8 mouse cellular contexts compared by ENCODE assay signal in genomic region chr4:46601258-46601843, GRCm38 (mm10). TPM values are rescaled to one million over a fixed set of nuclear protein-coding genes. Genes with fewer than 3 reads are reported as not detected.
A peak's percentile ranks its signal among the peaks of the same experiment; 100 is the strongest.
DNase-seq lines count a peak whose midpoint lies in the region; ATAC-seq lines count a peak whose summit lies in the region.

No protein-coding gene starts in this region.

- no peaks in the 10 kb centered on the region for H3K36me3 ChIP-seq in embryonic facial prominence, embryonic 14.5 days (ENCODE audit: control insufficient read depth, insufficient read depth, low read length)
- no peaks in the 10 kb centered on the region for H3K36me3 ChIP-seq in intestine, embryonic 16.5 days (ENCODE audit: control insufficient read depth, insufficient read depth, low read length)
- no peaks in the 10 kb centered on the region for H3K36me3 ChIP-seq in stomach, embryonic 16.5 days (ENCODE audit: control insufficient read depth, insufficient read depth, low read length)

- H3K9me3 ChIP-seq in embryonic facial prominence, embryonic 14.5 days (ENCODE audit: control insufficient read depth, low read length) = no peaks in the 10 kb centered on the region
- no peaks in the 10 kb centered on the region for H3K9me3 ChIP-seq in intestine, embryonic 16.5 days (ENCODE audit: control insufficient read depth, low read length)
- no peaks in the 10 kb centered on the region for H3K9me3 ChIP-seq in stomach, embryonic 16.5 days (replicated peaks; ENCODE audit: control insufficient read depth, low read length)

- peak overlapping the region; percentile 97 for H3K4me2 ChIP-seq in embryonic facial prominence, embryonic 14.5 days (ENCODE audit: low read depth, low read length)
- peak overlapping the region; percentile 90 for H3K4me2 ChIP-seq in intestine, embryonic 16.5 days (ENCODE audit: low read depth, low read length)
- H3K4me2 ChIP-seq in stomach, embryonic 16.5 days (ENCODE audit: low read depth, low read length) = peak overlapping the region; percentile 93

- 0 out of 2 replicates have a peak, but pooled peaks have one; percentile 2 for ATAC-seq in embryonic facial prominence, embryonic 14.5 days (ENCODE audit: low read depth)
- ATAC-seq in intestine, embryonic 16.5 days = peak; percentile 15; the same call in 1 of the 2 replicates
- peak; percentile 16 for ATAC-seq in megakaryocyte, adult 5-6 weeks (ENCODE audit: poor library complexity, severe bottlenecking)
- peak; percentile 12; the same call in 1 of the 2 replicates for ATAC-seq in stomach, embryonic 16.5 days (ENCODE audit: insufficient read depth, low FRiP score)

- H3K9ac ChIP-seq in embryonic facial prominence, embryonic 14.5 days (ENCODE audit: low read depth, low read length) = peak overlapping the region; percentile 61
- peak overlapping the region; percentile 81 for H3K9ac ChIP-seq in intestine, embryonic 16.5 days (ENCODE audit: low read depth, low read length)
- H3K9ac ChIP-seq in stomach, embryonic 16.5 days (ENCODE audit: low read length) = peak overlapping the region; percentile 79

- WGBS in embryonic facial prominence, embryonic 14.5 days = 2% methylated on average over 16 of the region's 52 CpGs
- WGBS in intestine, embryonic 16.5 days = under 1% methylated on average over 44 of the region's 52 CpGs
- under 1% methylated on average over 51 of the region's 52 CpGs for WGBS in stomach, embryonic 16.5 days

- peaks cover 37% of the 10 kb centered on the region for H3K27me3 ChIP-seq in embryonic facial prominence, embryonic 14.5 days (replicated peaks; ENCODE audit: control insufficient read depth, insufficient read depth, low read length)
- H3K27me3 ChIP-seq in intestine, embryonic 16.5 days (replicated peaks; ENCODE audit: control insufficient read depth, insufficient read depth, low read length) = peaks cover 20% of the 10 kb centered on the region; the same call in 1 of the 2 replicates
- peaks cover 16% of the 10 kb centered on the region for H3K27me3 ChIP-seq in stomach, embryonic 16.5 days (ENCODE audit: control insufficient read depth, insufficient read depth, low read length)

- H3K27ac ChIP-seq in embryonic facial prominence, embryonic 14.5 days (replicated peaks; ENCODE audit: low read depth, low read length) = no peak overlapping the region
- H3K27ac ChIP-seq in intestine, embryonic 16.5 days (ENCODE audit: low read length) = peak overlapping the region; percentile 81
- H3K27ac ChIP-seq in stomach, embryonic 16.5 days (ENCODE audit: low read length) = peak overlapping the region; percentile 53; the same call in 1 of the 2 replicates

- peak overlapping the region; percentile 60 for H3K4me3 ChIP-seq in embryonic facial prominence, embryonic 14.5 days (ENCODE audit: low read depth, low read length)
- H3K4me3 ChIP-seq in intestine, embryonic 16.5 days (ENCODE audit: low read length) = peak overlapping the region; percentile 70
- H3K4me3 ChIP-seq in stomach, embryonic 16.5 days (replicated peaks; ENCODE audit: low read length) = peak overlapping the region; percentile 67

- DNase-seq in adrenal gland, adult 2 months = peak; percentile 44
- DNase-seq in adrenal gland, adult 8-10 months = no peak
- peak; percentile 38 for DNase-seq in retina, postnatal 1 day
- DNase-seq in retina, embryonic 14.5 days (ENCODE audit: low spot score) = no peak
- no peak for DNase-seq in embryonic facial prominence, embryonic 14.5 days (ENCODE audit: low spot score)

- no peaks in the 10 kb centered on the region; the same call in 1 of the 2 replicates for H3K4me1 ChIP-seq in embryonic facial prominence, embryonic 14.5 days (ENCODE audit: control insufficient read depth, insufficient read depth, low read length)
- H3K4me1 ChIP-seq in intestine, embryonic 16.5 days (ENCODE audit: control insufficient read depth, insufficient read depth, low read length) = peaks cover 11% of the 10 kb centered on the region
- H3K4me1 ChIP-seq in stomach, embryonic 16.5 days (ENCODE audit: control insufficient read depth, insufficient read depth, low read length) = peaks cover 4% of the 10 kb centered on the region; the same call in 1 of the 2 replicates

RNA-seq across cellular contexts. Expression of gene Coro2a, which starts 0.7 kb away (rescaled TPM):
- 1 to 10 TPM; 2.2 to 2.8 TPM for total RNA-seq in adrenal gland, adult 2 months (2021)
- 8.7 and 12.4 TPM in 2 replicates for polyA plus RNA-seq in adrenal gland, adult 2 months (2012; rRNA removed)
- 1 to 10 TPM; 2.7 to 6.3 (median 5.1) TPM for total RNA-seq in adrenal gland, adult 8-10 months (2022)
- polyA plus RNA-seq in embryonic facial prominence, embryonic 14.5 days (2014; fragmentation: Nextera tagmentation; extraction: Ambion mirVana) = 4.0 and 5.0 TPM in 2 replicates
- polyA plus RNA-seq in intestine, embryonic 16.5 days (2015; fragmentation: Nextera tagmentation; extraction: Ambion mirVana) = 99.8 and 112 TPM in 2 replicates
- total RNA-seq in megakaryocyte, adult 5-6 weeks (2015) = 54.8 and 55.6 TPM in 2 replicates
- 31.4 and 31.9 TPM in 2 replicates for total RNA-seq in megakaryocyte, adult 5-6 weeks (2017)
- 26.4 and 27.1 TPM in 2 replicates for polyA plus RNA-seq in stomach, embryonic 16.5 days (2015; fragmentation: Nextera tagmentation; extraction: Ambion mirVana)

RNA-seq across cellular contexts. Expression of gene Tbc1d2, which starts 48.7 kb away (rescaled TPM):
- total RNA-seq in adrenal gland, adult 2 months (2021) = 1 to 10 TPM; 1.4 to 5.1 TPM
- polyA plus RNA-seq in adrenal gland, adult 2 months (2012; rRNA removed) = 3.4 and 7.0 TPM in 2 replicates
- total RNA-seq in adrenal gland, adult 8-10 months (2022) = 10 to 100 TPM in 1 of 4 experiments, 1 to 10 TPM in 3; 2.6 to 10.5 (median 7.0) TPM
- 1.8 TPM in 2 replicates for polyA plus RNA-seq in embryonic facial prominence, embryonic 14.5 days (2014; fragmentation: Nextera tagmentation; extraction: Ambion mirVana)
- 7.4 and 7.7 TPM in 2 replicates for polyA plus RNA-seq in intestine, embryonic 16.5 days (2015; fragmentation: Nextera tagmentation; extraction: Ambion mirVana)
- total RNA-seq in megakaryocyte, adult 5-6 weeks (2015) = 8.9 and 10.4 TPM in 2 replicates
- total RNA-seq in megakaryocyte, adult 5-6 weeks (2017) = 8.5 and 11.6 TPM in 2 replicates
- polyA plus RNA-seq in stomach, embryonic 16.5 days (2015; fragmentation: Nextera tagmentation; extraction: Ambion mirVana) = 2.9 and 3.1 TPM in 2 replicates

Comparison
In these comparisons a context has a peak if more than half of its experiments do, and no peak if none do; other contexts are left out.
1. DNase-seq: peak in adrenal gland, adult 2 months (single experiment) and retina, postnatal 1 day (single experiment); none in adrenal gland, adult 8-10 months (single experiment), retina, embryonic 14.5 days (single experiment) and embryonic facial prominence, embryonic 14.5 days (single experiment).
2. Peak in every context shown above with its lines, with median percentiles within 50 percentile points of each other: ATAC-seq, H3K4me2 ChIP-seq, H3K4me3 ChIP-seq and H3K9ac ChIP-seq.